Mouse (Mus musculus): ENCODE measurements at regions not wholly inside any gene's neighbourhood (a gene's known extent, or its start where the extent isn't known, plus 50 kb on each side); places are given as distances from the start of the nearest gene placed in this dataset.

DNA sequence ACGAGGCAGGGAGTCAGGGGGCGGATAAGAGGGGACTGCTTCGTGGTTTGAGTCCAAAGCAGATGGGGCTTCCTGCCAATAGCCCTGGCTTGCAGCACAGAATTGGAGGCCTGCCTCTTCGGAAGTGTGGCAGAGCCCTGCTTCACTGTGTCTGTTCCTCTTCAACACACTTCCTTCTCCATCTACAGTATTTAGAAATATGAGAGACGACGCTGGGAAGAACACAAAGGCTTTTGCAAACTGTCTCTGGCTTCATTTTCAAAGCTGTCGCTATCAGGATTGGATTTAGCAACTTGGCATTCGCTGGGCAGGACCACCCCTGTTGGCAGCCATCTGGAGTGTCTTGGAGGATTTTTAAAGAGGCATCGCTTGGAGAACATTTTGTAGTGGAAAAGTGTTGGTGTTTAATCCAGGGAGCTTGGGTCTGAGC, 95.3 kb upstream of the Gm6657 start:
- TF ChIP-seq CEBPB (IDR thresholded peaks at IDR 0.05; ENCODE audit: low read depth) (no peak), MYOD1 (IDR thresholded peaks at IDR 0.05; ENCODE audit: control insufficient read depth, insufficient read length, low read depth) (no peak), CTCF (IDR thresholded peaks at IDR 0.05; ENCODE audit: control insufficient read depth, insufficient read depth, insufficient read length) (no peak), USF1 (IDR thresholded peaks at IDR 0.05; ENCODE audit: low read depth) (no peak), MAX (IDR thresholded peaks at IDR 0.05) (no peak)
